Mouse (Mus musculus): ENCODE measurements around the gene 1700028J19Rik.

1700028J19Rik gene

GRCm38 (mm10) chr7:44246055-44246983 is at the start of gene 1700028J19Rik, which contains the start of gene 2410002F23Rik:
Gene 1700028J19Rik, minus strand, starts transcription at chr7:44246695.
Gene 2410002F23Rik, plus strand, starts transcription at chr7:44246722.
- DNase-seq, result peak; percentile 91 to 92

- no peak for DNase-seq
Measured at GRCm38 (mm10) chr7:44291418-44291817, 44.9 kb upstream of the 1700028J19Rik start.

GRCm38 (mm10) chr7:44290986-44291385 is 44.5 kb upstream of the 1700028J19Rik start:
- DNase-seq, result no peak

- no peak for DNase-seq
Measured at GRCm38 (mm10) chr7:44287760-44288159, 41.3 kb upstream of the 1700028J19Rik start.

- no peak for DNase-seq
Measured at GRCm38 (mm10) chr7:44281586-44281985, 35.1 kb upstream of the 1700028J19Rik start.

- DNase-seq, result no peak
Measured at GRCm38 (mm10) chr7:44280959-44281358, 34.5 kb upstream of the 1700028J19Rik start.

GRCm38 (mm10) chr7:44277250-44277622 is 30.7 kb upstream of the 1700028J19Rik start:
- peak in 1 of 2 experiments; percentile 22 for DNase-seq

- no peak for DNase-seq
Measured at GRCm38 (mm10) chr7:44276461-44277249, 30.2 kb upstream of the 1700028J19Rik start.

GRCm38 (mm10) chr7:44275546-44275945 is 29.1 kb upstream of the 1700028J19Rik start:
- DNase-seq, result no peak

GRCm38 (mm10) chr7:44274096-44274495 is 27.6 kb upstream of the 1700028J19Rik start:
- no peak for DNase-seq

- DNase-seq, result no peak
Measured at GRCm38 (mm10) chr7:44273446-44273845, 27.0 kb upstream of the 1700028J19Rik start.

- no peak for DNase-seq
Measured at GRCm38 (mm10) chr7:44272546-44272945, 26.1 kb upstream of the 1700028J19Rik start.

GRCm38 (mm10) chr7:44271309-44271708 is 24.8 kb upstream of the 1700028J19Rik start:
- DNase-seq, result no peak

- DNase-seq, result no peak
Measured at GRCm38 (mm10) chr7:44269397-44269796, 22.9 kb upstream of the 1700028J19Rik start.

- DNase-seq, result no peak
Measured at GRCm38 (mm10) chr7:44268117-44268516, 21.6 kb upstream of the 1700028J19Rik start.

- peak; percentile 89 to 96 for DNase-seq
Measured at GRCm38 (mm10) chr7:44262791-44263643, 16.5 kb upstream of the 1700028J19Rik start.

- DNase-seq, result no peak
Measured at GRCm38 (mm10) chr7:44261147-44261546, 14.7 kb upstream of the 1700028J19Rik start, which contains the start of gene Gm15517. Gene Gm15517, plus strand, starts transcription at chr7:44261447.

- DNase-seq, result no peak
Measured at GRCm38 (mm10) chr7:44260410-44260809, 13.9 kb upstream of the 1700028J19Rik start.

- no peak for DNase-seq
Measured at GRCm38 (mm10) chr7:44257278-44257677, 10.8 kb upstream of the 1700028J19Rik start, which contains the start of gene Acp4. Gene Acp4, minus strand, starts transcription at chr7:44257378.

GRCm38 (mm10) chr7:44254930-44255329 is 8.4 kb upstream of the 1700028J19Rik start:
- no peak for DNase-seq

- no peak for DNase-seq
Measured at GRCm38 (mm10) chr7:44253023-44253616, 6.6 kb upstream of the 1700028J19Rik start.

Data from thymus, postnatal 36 days (tissue).